Mouse (Mus musculus) forebrain, embryonic 13.5 days (tissue): ENCODE results near the gene Cyp27b1. TPM values are rescaled to one million over a fixed set of nuclear protein-coding genes. Genes with fewer than 3 reads are reported as not detected.

ENCODE experiments used
- ATAC-seq: fragments of 200-750 bp; cut with Nextera tagmentation; 2 replicates; pipeline ENCODE4 v1.8.0; 2017
- H3K27ac ChIP-seq: fragments of 300-500 bp; sonication (generic); 2 replicates; pipeline ENCODE4 v1.5.1; 2015; ENCODE audit warnings: inconsistent platforms, mild to moderate bottlenecking, moderate library complexity
- H3K27me3 ChIP-seq: fragments of 300-500 bp; sonication (generic); 2 replicates; pipeline ENCODE4 v1.6.1; 2015; ENCODE audit warnings: mild to moderate bottlenecking, inconsistent platforms
- H3K36me3 ChIP-seq: fragments of 300-500 bp; sonication (generic); 2 replicates; pipeline ENCODE4 v1.6.1; 2015; ENCODE audit warnings: mild to moderate bottlenecking, inconsistent platforms; ENCODE audit not compliant: poor library complexity, severe bottlenecking
- H3K4me1 ChIP-seq: fragments of 300-500 bp; sonication (generic); 2 replicates; pipeline ENCODE4 v1.6.1; 2015; ENCODE audit warnings: inconsistent platforms
- H3K4me2 ChIP-seq: fragments of 300-500 bp; sonication (generic); 2 replicates; pipeline ENCODE4 v1.6.1; 2015; ENCODE audit warnings: inconsistent platforms, mild to moderate bottlenecking, moderate library complexity
- H3K4me3 ChIP-seq: fragments of 300-500 bp; sonication (generic); 2 replicates; pipeline ENCODE4 v1.5.1; 2015; ENCODE audit warnings: mild to moderate bottlenecking, inconsistent platforms
- H3K9ac ChIP-seq: fragments of 300-500 bp; sonication (generic); 2 replicates; pipeline ENCODE4 v1.6.1; 2015; ENCODE audit warnings: mild to moderate bottlenecking, inconsistent platforms
- H3K9me3 ChIP-seq: fragments of 300-500 bp; sonication (generic); replicated peaks from 2 replicates; pipeline ENCODE4 v1.6.1; 2016; ENCODE audit warnings: inconsistent platforms
- WGBS: fragments of 180-500 bp; shearing (Covaris S2); methylation state at CpG from one replicate; pipeline ENCODE4 v1.1.7; 2015; 5-methylcytosine and 5-hydroxymethylcytosine counted together
- polyA plus RNA-seq: library from polyadenylated mRNA; unstranded; fragments of >200 nt; fragmentation: Nextera tagmentation; extraction: Ambion mirVana; gene quantifications from 2 replicates; pipeline ENCODE4 v1.2.1, GENCODE M21; 2015

Gene Cyp27b1
- 0.06 TPM in 1 of 2 replicates, not detected in the other for polyA plus RNA-seq

DNA sequence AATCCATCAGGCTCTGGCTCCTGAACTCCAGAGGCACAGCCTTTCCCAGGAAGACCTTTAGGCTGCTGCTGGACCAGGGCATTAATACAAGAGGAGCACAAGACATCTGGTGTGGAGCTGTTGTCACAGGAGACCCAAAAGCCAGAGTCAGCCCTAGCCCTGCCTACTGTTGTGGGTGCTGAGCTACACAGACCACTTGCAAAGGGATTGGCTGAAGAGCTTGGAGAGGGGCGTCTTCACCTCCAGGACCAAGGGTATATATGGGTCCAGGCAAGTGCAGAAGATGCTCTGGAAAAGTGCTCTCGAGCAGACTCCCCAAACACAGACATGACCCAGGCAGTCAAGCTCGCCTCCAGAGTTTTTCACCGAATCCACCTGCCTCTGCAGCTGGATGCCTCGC, at the start of gene Cyp27b1:
Cyp27b1 (plus strand) TSS at position 297 of the 400 bp plus-strand sequence.
- Histone ChIP-seq H3K27ac (no peak within 1 kb of the TSS), H3K36me3 (peaks cover 7% of the 10 kb centered on the region), H3K9ac (no peak within 1 kb of the TSS), H3K4me3 (peak within 1 kb of the TSS; percentile 3; the same call in 1 of the 2 replicates), H3K9me3 (no peaks in the 10 kb centered on the region), H3K4me1 (peaks cover 12% of the 10 kb centered on the region), H3K4me2 (peak within 1 kb of the TSS; percentile 2; the same call in 1 of the 2 replicates), H3K27me3 (peaks cover 54% of the 10 kb centered on the region)
- ATAC-seq = no peak
- 32% methylated on average over 5 of the region's 5 CpGs for WGBS

DNA sequence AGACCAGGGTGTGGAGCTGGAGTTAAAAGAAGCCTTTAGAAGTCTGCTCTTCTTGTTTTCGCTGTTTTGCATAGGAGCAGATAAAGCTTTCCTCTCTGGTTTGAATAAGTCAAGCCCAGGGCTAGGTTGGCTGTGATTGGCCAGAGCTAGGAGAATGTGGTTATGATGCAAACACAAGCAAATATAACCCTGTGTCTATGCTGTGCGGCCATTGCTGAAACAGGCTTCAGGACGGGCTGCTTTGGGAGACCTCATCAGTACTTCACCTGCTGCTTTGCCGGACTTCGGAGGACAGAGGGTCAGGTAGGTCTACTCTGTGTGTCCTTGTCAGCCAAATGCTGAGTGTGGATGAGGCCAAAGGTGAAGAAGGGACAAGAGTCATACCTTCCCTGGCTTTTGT, 47.5 kb upstream of the Cyp27b1 start, which contains the start of gene Avil:
Avil (plus strand) TSS at position 181 of the 400 bp plus-strand sequence.
- Histone ChIP-seq H3K27me3 (no peaks in the 10 kb centered on the region), H3K27ac (no peak within 1 kb of the TSS), H3K9me3 (no peaks in the 10 kb centered on the region), H3K4me2 (no peak within 1 kb of the TSS), H3K4me3 (no peak within 1 kb of the TSS), H3K4me1 (no peaks in the 10 kb centered on the region), H3K36me3 (peaks cover 43% of the 10 kb centered on the region), H3K9ac (no peak within 1 kb of the TSS)
- 89% methylated on average over 5 of the region's 5 CpGs for WGBS
- ATAC-seq = no peak

DNA sequence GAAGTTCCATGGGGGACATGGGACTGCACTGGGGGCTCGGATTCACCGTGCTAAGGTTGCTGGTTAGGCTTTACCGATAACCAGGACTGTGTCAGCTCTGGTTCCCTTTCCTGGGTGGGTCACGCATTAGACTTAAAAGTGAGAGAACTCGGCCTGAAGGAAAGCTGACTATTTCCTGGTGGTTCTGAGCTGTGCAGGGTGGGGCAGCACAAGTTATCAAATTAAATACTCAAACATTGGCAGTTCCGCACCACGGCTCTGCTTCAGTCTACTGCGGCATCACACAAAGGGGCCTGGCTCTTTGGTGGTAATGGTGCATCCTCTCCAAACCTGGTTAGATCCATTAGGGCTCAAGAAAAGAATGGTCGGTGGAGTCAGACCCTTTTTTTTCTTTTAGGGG, 46.8 kb upstream of the Cyp27b1 start:
- no peaks in the 10 kb centered on the region for H3K4me1 ChIP-seq
- H3K27me3 ChIP-seq = no peaks in the 10 kb centered on the region
- H3K9ac ChIP-seq = no peak overlapping the region
- 92% methylated on average over 9 of the region's 9 CpGs for WGBS
- no peak overlapping the region for H3K27ac ChIP-seq
- no peak for ATAC-seq
- H3K4me2 ChIP-seq = no peak overlapping the region
- no peak overlapping the region for H3K4me3 ChIP-seq
- H3K9me3 ChIP-seq = no peaks in the 10 kb centered on the region
- H3K36me3 ChIP-seq = peaks cover 35% of the 10 kb centered on the region

DNA sequence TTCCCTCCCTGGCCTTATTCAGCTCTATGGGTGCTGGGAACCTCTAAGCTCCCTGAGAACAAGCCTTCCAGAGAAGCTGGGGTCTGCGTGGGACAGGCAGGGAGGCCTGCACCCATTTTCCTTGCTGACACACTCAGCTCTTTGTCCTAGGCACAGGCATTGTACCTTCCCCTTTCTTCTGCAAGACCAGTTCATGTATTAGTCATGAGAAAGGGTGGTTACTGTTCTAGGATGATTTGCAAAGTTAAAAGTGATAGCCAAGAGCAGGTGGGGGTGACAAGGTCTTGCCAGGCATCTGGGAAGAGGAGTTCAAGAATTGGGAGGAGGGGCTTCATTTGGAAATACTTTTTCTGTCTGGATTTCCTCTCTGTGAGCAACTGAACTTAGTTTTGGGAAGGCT, 46.0 kb upstream of the Cyp27b1 start:
- no peak for ATAC-seq
- Histone ChIP-seq H3K9ac (no peak overlapping the region), H3K27me3 (no peaks in the 10 kb centered on the region), H3K9me3 (no peaks in the 10 kb centered on the region), H3K27ac (no peak overlapping the region), H3K4me3 (no peak overlapping the region), H3K4me1 (no peaks in the 10 kb centered on the region), H3K4me2 (no peak overlapping the region), H3K36me3 (peaks cover 34% of the 10 kb centered on the region)
- WGBS = 75% methylated on average over 1 of the region's 1 CpGs

DNA sequence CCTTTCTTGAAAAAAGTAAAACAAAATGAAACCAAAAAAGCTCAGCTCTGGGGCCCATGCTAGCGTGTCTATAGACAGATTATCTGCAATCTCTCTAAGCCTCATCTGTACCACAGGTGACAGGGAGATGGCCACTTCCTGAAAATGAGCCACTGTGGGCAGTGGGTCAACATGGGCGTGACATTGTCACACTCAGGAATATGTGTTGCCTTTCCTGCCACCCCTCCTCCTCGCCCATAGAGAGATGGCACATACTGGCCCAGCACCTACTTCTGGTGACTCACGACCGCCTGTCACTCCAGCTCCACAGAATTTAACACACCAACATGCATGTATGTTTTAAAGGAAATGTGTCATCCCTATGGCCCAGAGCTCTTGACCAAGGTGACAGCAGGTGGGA, 45.3 kb upstream of the Cyp27b1 start:
- no peak overlapping the region for H3K9ac ChIP-seq
- H3K4me1 ChIP-seq = no peaks in the 10 kb centered on the region
- ATAC-seq = no peak
- H3K27ac ChIP-seq = no peak overlapping the region
- no peak overlapping the region for H3K4me2 ChIP-seq
- no peaks in the 10 kb centered on the region for H3K9me3 ChIP-seq
- H3K4me3 ChIP-seq = no peak overlapping the region
- 88% methylated on average over 5 of the region's 5 CpGs for WGBS
- H3K27me3 ChIP-seq = no peaks in the 10 kb centered on the region
- peaks cover 27% of the 10 kb centered on the region for H3K36me3 ChIP-seq

DNA sequence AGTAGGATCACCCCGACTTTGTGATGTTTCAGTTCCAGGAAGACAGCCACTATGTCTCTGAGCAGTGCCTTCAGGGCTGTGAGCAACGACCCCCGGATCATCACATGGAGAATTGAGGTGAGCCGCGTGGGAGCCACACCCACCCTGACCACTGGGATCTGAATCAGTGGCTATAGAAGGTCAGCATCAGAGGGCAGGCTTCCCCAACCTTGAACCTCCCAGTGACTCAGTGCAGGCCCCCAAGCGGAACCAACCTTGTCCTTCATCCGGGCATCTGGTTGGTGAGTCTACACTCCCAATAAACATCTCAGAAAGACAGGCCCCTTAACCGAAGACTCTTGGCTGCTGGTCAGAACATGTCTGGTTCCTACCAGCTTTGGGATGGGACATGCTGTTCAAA, 44.7 kb upstream of the Cyp27b1 start:
- no peak overlapping the region for H3K4me2 ChIP-seq
- H3K4me1 ChIP-seq = no peaks in the 10 kb centered on the region
- no peak for ATAC-seq
- no peak overlapping the region for H3K27ac ChIP-seq
- 84% methylated on average over 8 of the region's 8 CpGs for WGBS
- H3K4me3 ChIP-seq = no peak overlapping the region
- H3K27me3 ChIP-seq = no peaks in the 10 kb centered on the region
- no peaks in the 10 kb centered on the region for H3K9me3 ChIP-seq
- no peak overlapping the region for H3K9ac ChIP-seq
- peaks cover 21% of the 10 kb centered on the region for H3K36me3 ChIP-seq

DNA sequence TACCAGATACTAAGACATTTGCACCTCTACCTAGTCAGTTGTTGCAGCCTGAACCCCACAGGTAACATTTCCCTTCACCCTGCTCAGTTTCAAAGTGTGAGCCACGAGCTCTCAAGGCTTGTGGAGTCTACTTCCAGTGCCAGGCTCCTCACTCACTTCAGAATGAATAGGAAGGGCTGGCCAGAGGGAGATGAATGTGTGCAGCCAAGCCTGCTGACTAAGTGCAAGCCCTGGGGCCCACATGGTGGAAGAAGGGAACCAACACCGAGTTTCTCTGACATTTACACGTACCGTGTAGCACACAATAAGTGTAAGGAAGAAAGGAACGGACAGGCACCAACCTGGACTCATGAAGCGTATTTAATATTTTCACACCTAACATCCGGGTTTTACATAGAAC, 44.2 kb upstream of the Cyp27b1 start:
- Histone ChIP-seq H3K9me3 (no peaks in the 10 kb centered on the region), H3K27me3 (no peaks in the 10 kb centered on the region), H3K4me2 (no peak overlapping the region), H3K4me1 (no peaks in the 10 kb centered on the region), H3K4me3 (no peak overlapping the region), H3K27ac (no peak overlapping the region), H3K9ac (no peak overlapping the region), H3K36me3 (peaks cover 17% of the 10 kb centered on the region)
- 70% methylated on average over 7 of the region's 7 CpGs for WGBS
- no peak for ATAC-seq

DNA sequence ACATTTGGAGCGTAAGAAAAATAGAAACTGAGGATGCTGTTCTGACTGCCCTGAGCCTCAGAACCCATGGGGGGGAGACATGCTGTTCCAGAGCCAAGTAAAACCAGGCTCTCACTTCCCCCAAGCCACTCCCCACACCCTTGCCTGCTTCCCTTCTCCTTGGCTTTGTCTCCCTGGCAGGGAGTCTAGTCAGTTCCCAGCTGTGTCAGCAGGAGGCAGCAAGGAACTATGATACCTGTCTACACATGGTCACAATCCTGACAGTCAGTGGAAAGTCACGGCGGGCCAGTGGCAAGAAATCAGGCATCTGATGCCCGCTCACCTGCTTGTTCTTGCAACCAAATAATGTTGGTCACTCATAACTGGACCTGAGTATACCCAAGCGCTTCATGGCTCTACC, 31.6 kb upstream of the Cyp27b1 start:
- Histone ChIP-seq H3K9ac (no peak overlapping the region), H3K36me3 (no peaks in the 10 kb centered on the region), H3K4me1 (0 out of 2 replicates have a peak, but pooled peaks cover 2% of the 10 kb centered on the region), H3K4me2 (no peak overlapping the region), H3K9me3 (no peaks in the 10 kb centered on the region), H3K27me3 (no peaks in the 10 kb centered on the region), H3K27ac (no peak overlapping the region), H3K4me3 (no peak overlapping the region)
- ATAC-seq = no peak
- 63% methylated on average over 5 of the region's 5 CpGs for WGBS

DNA sequence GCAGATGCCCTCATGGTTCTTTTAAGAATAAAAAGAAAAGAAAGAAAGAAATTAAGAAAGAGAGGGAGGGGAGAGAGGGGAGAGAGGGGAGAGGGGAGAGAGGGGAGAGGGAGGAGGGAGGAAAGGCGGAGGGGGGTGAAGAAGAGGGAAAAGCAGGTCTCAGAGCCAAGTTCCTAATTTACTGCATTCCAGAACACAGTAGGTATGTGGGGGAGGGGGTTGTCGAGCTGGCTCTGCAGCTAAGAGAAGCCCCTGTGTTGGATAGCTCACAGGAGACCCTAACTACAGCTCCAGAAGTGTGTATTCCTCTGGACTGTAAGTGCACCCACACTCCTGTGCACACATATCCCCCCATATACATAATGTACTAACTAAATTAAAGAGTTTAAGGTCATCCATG, 31.0 kb upstream of the Cyp27b1 start:
- WGBS = 6% methylated on average over 1 of the region's 2 CpGs
- no peak for ATAC-seq
- Histone ChIP-seq H3K4me1 (0 out of 2 replicates have a peak, but pooled peaks cover 2% of the 10 kb centered on the region), H3K4me3 (no peak overlapping the region), H3K9me3 (no peaks in the 10 kb centered on the region), H3K36me3 (peaks cover 5% of the 10 kb centered on the region), H3K27me3 (no peaks in the 10 kb centered on the region), H3K27ac (no peak overlapping the region), H3K9ac (no peak overlapping the region), H3K4me2 (no peak overlapping the region)

DNA sequence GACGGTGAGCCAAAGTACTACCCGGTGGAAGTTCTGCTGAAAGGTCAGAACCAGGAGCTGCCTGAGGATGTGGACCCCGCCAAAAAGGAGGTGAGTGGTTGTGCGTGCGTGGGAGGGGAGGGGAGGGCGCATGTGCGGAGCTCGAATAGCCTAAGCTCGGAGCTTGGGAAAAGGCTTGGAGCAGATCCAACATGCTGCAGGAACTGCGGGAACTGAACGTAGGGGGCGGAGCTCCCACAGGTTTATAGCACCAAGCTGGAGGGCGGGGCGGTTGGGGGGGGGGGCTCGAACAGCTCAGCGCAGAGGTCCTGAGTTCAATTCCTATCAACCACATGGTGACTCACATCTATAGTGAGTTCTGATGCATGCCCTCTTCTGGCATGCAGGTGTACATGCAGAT, 29.6 kb upstream of the Cyp27b1 start:
- 78% methylated on average over 16 of the region's 16 CpGs for WGBS
- no peak overlapping the region for H3K4me2 ChIP-seq
- H3K27me3 ChIP-seq = no peaks in the 10 kb centered on the region
- H3K9ac ChIP-seq = no peak overlapping the region
- peaks cover 16% of the 10 kb centered on the region for H3K36me3 ChIP-seq
- no peak overlapping the region for H3K4me3 ChIP-seq
- H3K4me1 ChIP-seq = 0 out of 2 replicates have a peak, but pooled peaks cover 2% of the 10 kb centered on the region
- H3K27ac ChIP-seq = no peak overlapping the region
- no peak for ATAC-seq
- H3K9me3 ChIP-seq = no peaks in the 10 kb centered on the region

DNA sequence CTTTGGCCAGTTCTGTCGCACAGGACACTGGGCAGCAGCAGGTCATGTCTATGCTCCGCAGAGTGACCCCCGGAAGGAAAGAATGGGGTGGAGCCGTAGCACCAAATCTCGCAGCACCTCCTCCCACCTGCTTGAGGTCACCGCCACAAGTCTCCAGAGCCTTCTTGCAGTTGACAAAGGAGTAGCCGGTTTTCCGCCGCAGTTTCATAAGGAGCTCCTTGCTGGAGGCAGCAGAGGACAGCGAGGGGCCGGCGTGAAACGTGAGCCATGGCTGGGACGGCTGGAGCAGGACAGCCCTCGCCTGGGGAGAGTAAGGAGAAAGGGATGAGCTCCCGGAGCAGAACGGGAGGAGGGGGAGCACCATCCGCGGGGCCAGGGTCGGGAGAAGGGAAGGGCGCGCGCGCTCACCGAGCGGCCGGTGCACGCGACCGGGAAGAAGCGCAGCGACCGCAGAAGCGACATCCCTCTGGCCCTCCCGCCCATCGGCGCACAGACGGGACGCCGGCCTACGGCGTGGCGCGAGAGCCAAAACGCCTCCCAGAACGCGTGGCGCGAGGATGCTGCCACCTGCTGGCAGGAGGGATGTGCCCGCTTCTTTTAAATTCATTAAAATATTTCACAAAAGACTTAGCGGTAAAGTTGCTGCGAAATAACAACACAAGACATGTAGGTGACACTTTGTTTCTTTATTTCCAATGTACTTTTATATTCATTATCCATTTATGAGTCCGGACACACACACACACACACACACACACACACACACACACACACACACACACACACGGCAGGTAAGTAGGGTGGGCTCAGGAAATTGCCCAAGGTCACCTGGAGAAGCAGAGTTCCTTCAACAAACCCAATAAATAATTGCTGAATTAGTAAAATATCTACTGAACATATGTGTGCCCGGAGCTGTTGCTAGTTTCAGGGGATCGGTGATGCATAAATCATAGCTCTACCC, 17.4 kb upstream of the Cyp27b1 start, which contains the start of gene Tsfm:
Tsfm (minus strand) TSS at position 505 of the 961 bp plus-strand sequence.
- peaks cover 32% of the 10 kb centered on the region for H3K36me3 ChIP-seq
- H3K4me1 ChIP-seq = peaks cover 6% of the 10 kb centered on the region
- H3K4me2 ChIP-seq = peak within 1 kb of the TSS; percentile 91
- peak within 1 kb of the TSS; percentile 92 for H3K4me3 ChIP-seq
- H3K27ac ChIP-seq = peak within 1 kb of the TSS; percentile 57
- H3K9me3 ChIP-seq = no peaks in the 10 kb centered on the region
- peak; percentile 91 for ATAC-seq
- WGBS = 5% methylated on average over 56 of the region's 56 CpGs
- H3K9ac ChIP-seq = peak within 1 kb of the TSS; percentile 92
- H3K27me3 ChIP-seq = no peaks in the 10 kb centered on the region

DNA sequence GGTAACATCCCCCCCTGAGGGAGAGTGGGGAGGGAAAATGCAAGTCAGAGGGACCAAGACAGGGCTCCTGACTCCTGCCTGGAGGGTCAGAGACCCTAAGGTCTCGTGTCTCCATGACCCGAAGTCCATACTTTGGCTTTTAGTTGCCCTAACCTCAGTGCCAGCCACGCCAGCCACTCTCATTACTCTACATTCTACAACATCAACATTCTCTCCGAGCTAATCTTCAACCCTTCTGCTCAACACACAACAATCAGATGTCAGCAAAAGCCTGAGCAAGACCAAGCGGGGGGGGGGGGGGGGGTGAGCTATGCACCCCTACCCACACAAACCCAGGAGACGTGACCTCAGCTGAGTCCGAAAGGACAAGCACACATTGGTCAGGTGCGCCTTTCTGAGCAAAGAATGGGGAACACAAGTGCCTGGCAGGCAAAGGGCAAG, 14.7 kb upstream of the Cyp27b1 start:
- no peak overlapping the region for H3K9ac ChIP-seq
- H3K36me3 ChIP-seq = peaks cover 5% of the 10 kb centered on the region
- H3K4me3 ChIP-seq = no peak overlapping the region
- no peak overlapping the region for H3K27ac ChIP-seq
- WGBS = 87% methylated on average over 8 of the region's 8 CpGs
- ATAC-seq = no peak
- H3K4me1 ChIP-seq = peaks cover 6% of the 10 kb centered on the region
- no peaks in the 10 kb centered on the region for H3K9me3 ChIP-seq
- no peaks in the 10 kb centered on the region for H3K27me3 ChIP-seq
- H3K4me2 ChIP-seq = no peak overlapping the region
